Mouse (Mus musculus) bone marrow macrophage, adult 2 months (primary cell): Measurements from ENCODE around the gene Zdhhc24.

ENCODE experiments used
- CTCF ChIP-seq: IDR thresholded peaks from 2 replicates; pipeline ENCODE4 v1.5.1; 2012; ENCODE audit warnings: low read depth, mild to moderate bottlenecking, low read length, moderate library complexity
- POLR2A ChIP-seq: IDR thresholded peaks from 2 replicates; pipeline ENCODE4 v1.6.1; 2012; ENCODE audit warnings: mild to moderate bottlenecking, low read depth, low read length, borderline replicate concordance

DNA sequence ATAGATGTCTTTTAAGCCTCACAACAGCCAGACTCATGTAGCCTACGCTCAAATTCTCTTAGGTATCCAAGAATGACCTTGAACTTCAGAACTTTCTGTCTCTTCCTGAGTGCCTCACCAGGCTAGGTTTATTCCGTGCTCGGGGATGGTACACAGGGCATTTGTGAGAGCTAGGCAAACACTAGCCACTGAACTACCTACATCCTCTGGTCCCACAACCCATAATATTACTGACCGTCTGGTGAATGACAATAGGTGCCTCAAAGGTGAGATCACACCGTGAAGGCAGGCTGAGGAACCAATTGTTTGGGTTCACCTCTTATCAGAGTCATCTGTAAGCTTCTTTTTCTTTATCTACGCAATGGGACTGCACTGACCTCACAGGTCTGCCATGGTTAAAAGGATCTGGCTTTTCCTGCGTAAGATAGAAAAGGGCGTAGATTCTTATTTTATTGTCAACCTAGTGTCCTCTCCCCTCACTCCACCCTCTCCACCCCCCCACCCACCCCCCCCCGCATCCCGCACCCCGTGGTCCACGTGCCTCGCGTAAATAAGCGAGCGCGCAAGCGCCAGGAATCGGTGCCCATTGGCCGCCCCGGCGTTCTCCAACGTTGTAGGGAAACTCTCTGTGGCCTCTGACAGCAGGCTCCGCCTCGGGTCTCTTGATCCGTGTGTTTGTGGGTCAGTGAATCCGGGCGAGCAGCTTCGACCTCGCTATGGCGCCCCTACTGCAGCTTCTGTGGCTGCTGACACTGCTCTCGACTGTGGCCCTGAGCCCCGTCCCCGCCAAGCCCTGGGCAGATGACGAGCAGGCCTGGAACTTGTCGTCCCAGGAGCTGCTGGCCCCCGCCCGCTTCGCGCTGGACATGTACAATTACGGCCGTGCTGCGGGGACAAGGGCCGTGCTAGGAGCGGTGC is 23.7 kb upstream of the Zdhhc24 start, which contains the start of gene Ctsf:
- TF ChIP-seq POLR2A (no peak), CTCF (no peak)
